Mouse (Mus musculus) megakaryocyte, embryonic 14.5 days (primary cell): ENCODE measurements at regions not wholly inside any gene's neighbourhood (a gene's known extent, or its start where the extent isn't known, plus 50 kb on each side); places are given as distances from the start of the nearest gene placed in this dataset.

Source experiments
- FLI1 ChIP-seq: IDR thresholded peaks from 2 replicates; pipeline ENCODE4 v1.6.1; 2012; ENCODE audit warnings: low read length, inconsistent platforms, mixed read lengths
- GATA1 ChIP-seq: IDR thresholded peaks from 3 replicates; pipeline ENCODE4 v1.6.1; 2012; ENCODE audit warnings: mixed read lengths, low read length, inconsistent platforms, borderline replicate concordance

DNA sequence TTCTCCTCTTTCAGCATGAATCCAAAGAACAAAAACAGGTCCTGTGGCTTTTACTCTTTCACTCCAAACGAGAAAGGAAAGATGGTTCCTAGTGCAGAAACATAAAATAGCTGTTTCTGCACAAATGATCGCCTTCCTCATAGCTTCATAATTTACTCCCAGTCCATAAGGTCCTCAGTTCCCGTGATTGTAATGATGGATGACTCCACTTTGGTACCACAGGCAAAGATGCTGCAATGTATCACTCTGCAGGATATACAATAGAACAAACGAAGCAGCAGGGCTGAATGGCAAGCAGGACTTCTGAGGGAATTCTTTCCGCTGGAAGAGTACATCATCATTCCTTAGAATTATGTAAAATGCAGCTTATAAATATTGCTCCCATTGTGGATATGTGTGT lies 652.8 kb downstream of the Robo2 start:
- TF ChIP-seq FLI1 (no peak), GATA1 (no peak)
